Mouse (Mus musculus): ENCODE results near the gene Gm49342. TPM values are rescaled to one million over a fixed set of nuclear protein-coding genes. Genes with fewer than 3 reads are reported as not detected.
"Not testable (repeated sequence)": the region's sequence is repeated elsewhere in the genome, so short reads cannot be mapped to it uniquely, and the experiment has no call there.

The Gm49342 gene
- total RNA-seq, 2 experiments from 2014 or later: 14.2 to 17.0 TPM

GRCm38 (mm10) chr14:50936649-50937048 is 7.7 kb upstream of the Gm49342 start:
- no peak for DNase-seq

GRCm38 (mm10) chr14:50938119-50938908 is 6.0 kb upstream of the Gm49342 start:
- DNase-seq: no peak

GRCm38 (mm10) chr14:50938940-50939339 is 5.4 kb upstream of the Gm49342 start:
- no peak for DNase-seq

GRCm38 (mm10) chr14:50944668-50945033 is 334 bp downstream of the Gm49342 start:
- not testable (repeated sequence) for DNase-seq

- not testable (repeated sequence) for DNase-seq
Measured at GRCm38 (mm10) chr14:50945081-50945480, 764 bp downstream of the Gm49342 start.

GRCm38 (mm10) chr14:50945526-50945925 is 1.2 kb downstream of the Gm49342 start:
- not testable (repeated sequence) for DNase-seq

GRCm38 (mm10) chr14:50955487-50955886 is 11.2 kb downstream of the Gm49342 start:
- no peak for DNase-seq

- peak; percentile 38 to 55 for DNase-seq
Measured at GRCm38 (mm10) chr14:50955942-50956508, 11.7 kb downstream of the Gm49342 start, which contains the start of gene Pnp2. Gene Pnp2 (plus strand): TSS chr14:50955992.

- not testable (repeated sequence) for DNase-seq
Measured at GRCm38 (mm10) chr14:50956724-50957123, 12.4 kb downstream of the Gm49342 start.

- DNase-seq: not testable (repeated sequence)
Measured at GRCm38 (mm10) chr14:50957146-50957545, 12.8 kb downstream of the Gm49342 start.

GRCm38 (mm10) chr14:50958289-50958995 is 14.1 kb downstream of the Gm49342 start:
- DNase-seq: not testable (repeated sequence)

- DNase-seq: no peak
Measured at GRCm38 (mm10) chr14:50968216-50968980, 24.1 kb downstream of the Gm49342 start.

GRCm38 (mm10) chr14:50969041-50969440 is 24.7 kb downstream of the Gm49342 start:
- no peak for DNase-seq

- peak; percentile 36 to 52 for DNase-seq
Measured at GRCm38 (mm10) chr14:50969558-50970544, 25.5 kb downstream of the Gm49342 start.

GRCm38 (mm10) chr14:50970822-50971221 is 26.5 kb downstream of the Gm49342 start:
- no peak for DNase-seq

- DNase-seq: not testable (repeated sequence)
Measured at GRCm38 (mm10) chr14:50973054-50973453, 28.7 kb downstream of the Gm49342 start.

GRCm38 (mm10) chr14:50973700-50974099 is 29.4 kb downstream of the Gm49342 start:
- no peak for DNase-seq

- no peak for DNase-seq
Measured at GRCm38 (mm10) chr14:50975001-50975400, 30.7 kb downstream of the Gm49342 start.

GRCm38 (mm10) chr14:50976674-50977073 is 32.4 kb downstream of the Gm49342 start:
- DNase-seq: no peak

- not testable (repeated sequence) for DNase-seq
Measured at GRCm38 (mm10) chr14:50978451-50978850, 34.1 kb downstream of the Gm49342 start.

GRCm38 (mm10) chr14:50979631-50980030 is 35.3 kb downstream of the Gm49342 start:
- no peak for DNase-seq

Data from layer of hippocampus, postnatal 36 days (tissue).